Mouse (Mus musculus) megakaryocyte, adult 5-6 weeks (primary cell): ENCODE measurements around the gene Ibtk. TPM values are rescaled to one million over a fixed set of nuclear protein-coding genes. Genes with fewer than 3 reads are reported as not detected.
"Not testable (repeated sequence)": the region's sequence is repeated elsewhere in the genome, so short reads cannot be mapped to it uniquely, and the experiment has no call there.

Source experiments
- ATAC-seq: 2 replicates; pipeline ENCODE4 v1.8.0; 2016; ENCODE audit warnings: mild to moderate bottlenecking, inconsistent platforms; ENCODE audit not compliant: poor library complexity, severe bottlenecking
- total RNA-seq, 2 experiments: library from RNA; stranded (forward) in 1 of 2; stranded (reverse) in 1 of 2; fragments of 153-499, 151-499 nt in 1 of 2; fragments of 221-1000, 200-1000 nt in 1 of 2; gene quantifications; 2 replicates each; pipeline versions ENCODE4 v1.2.3 to v1.2.4; 2015 to 2017

Gene Ibtk
- total RNA-seq (2015): 38.2 and 46.3 TPM in 2 replicates
- total RNA-seq (2017): 93.1 and 99.6 TPM in 2 replicates

- ATAC-seq: peak; percentile 87
Observed at GRCm38 (mm10) chr9:85749142-85749921, at the start of gene Ibtk. TSS of gene Ibtk (minus strand) at chr9:85749334.

- ATAC-seq: not testable (repeated sequence)
Observed at GRCm38 (mm10) chr9:85791521-85791920, 42.4 kb upstream of the Ibtk start.

GRCm38 (mm10) chr9:85780249-85780648, 31.1 kb upstream of the Ibtk start:
- no peak for ATAC-seq

- ATAC-seq: peak; percentile 82
Observed at GRCm38 (mm10) chr9:85779458-85779857, 30.3 kb upstream of the Ibtk start.

GRCm38 (mm10) chr9:85777544-85777943, 28.4 kb upstream of the Ibtk start:
- no peak for ATAC-seq

GRCm38 (mm10) chr9:85772280-85772679, 23.1 kb upstream of the Ibtk start:
- ATAC-seq: 0 out of 2 replicates have a peak, but pooled peaks have one; percentile 26

- ATAC-seq: no peak
Observed at GRCm38 (mm10) chr9:85771454-85771853, 22.3 kb upstream of the Ibtk start.

- ATAC-seq: no peak
Observed at GRCm38 (mm10) chr9:85770369-85770768, 21.2 kb upstream of the Ibtk start.

GRCm38 (mm10) chr9:85769057-85769789, 20.1 kb upstream of the Ibtk start:
- ATAC-seq: peak; percentile 83

GRCm38 (mm10) chr9:85767255-85767654, 18.1 kb upstream of the Ibtk start:
- no peak for ATAC-seq

- ATAC-seq: peak; percentile 96
Observed at GRCm38 (mm10) chr9:85762476-85762875, 13.3 kb upstream of the Ibtk start.

- ATAC-seq: no peak
Observed at GRCm38 (mm10) chr9:85750797-85751196, 1.7 kb upstream of the Ibtk start.

GRCm38 (mm10) chr9:85749922-85750509, 882 bp upstream of the Ibtk start:
- ATAC-seq: peak; percentile 20

- peak; percentile 69 for ATAC-seq
Observed at GRCm38 (mm10) chr9:85748204-85749141, 661 bp downstream of the Ibtk start.

- no peak for ATAC-seq
Observed at GRCm38 (mm10) chr9:85745566-85745965, 3.6 kb downstream of the Ibtk start.

- ATAC-seq: no peak
Observed at GRCm38 (mm10) chr9:85743358-85743757, 5.8 kb downstream of the Ibtk start.

- ATAC-seq: no peak
Observed at GRCm38 (mm10) chr9:85742107-85742506, 7.0 kb downstream of the Ibtk start.

GRCm38 (mm10) chr9:85739279-85739678, 9.9 kb downstream of the Ibtk start:
- ATAC-seq: no peak

GRCm38 (mm10) chr9:85734821-85735220, 14.3 kb downstream of the Ibtk start:
- ATAC-seq: no peak

- ATAC-seq: no peak
Observed at GRCm38 (mm10) chr9:85724078-85724477, 25.1 kb downstream of the Ibtk start.
